Comparison of ENCODE assay signal across 8 mouse cellular contexts in the genomic region with DNA sequence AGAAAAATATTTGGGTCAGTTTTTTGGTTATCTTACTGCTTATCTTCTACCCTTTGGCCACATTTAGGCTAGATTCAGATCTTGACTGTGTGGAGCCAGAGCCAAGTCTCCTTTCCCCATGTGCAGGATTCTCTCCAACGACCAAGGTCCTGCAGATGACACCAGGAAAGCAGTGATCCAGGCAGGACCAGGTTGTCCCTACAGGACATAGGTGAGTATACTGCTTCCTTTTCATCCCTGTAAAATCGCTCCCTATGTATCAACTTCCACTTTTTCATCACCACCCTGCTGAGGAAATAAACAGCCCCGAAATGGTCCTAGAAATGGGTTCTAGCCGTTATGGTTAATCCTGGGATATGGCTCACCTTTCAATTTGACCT. TPM values are rescaled to one million over a fixed set of nuclear protein-coding genes. Genes with fewer than 3 reads are reported as not detected.
A peak's percentile ranks its signal among the peaks of the same experiment; 100 is the strongest.
DNase-seq lines count a peak whose midpoint lies in the region; ATAC-seq and TF ChIP-seq lines count a peak whose summit lies in the region.

No protein-coding gene starts in this region.

- no peaks in the 10 kb centered on the region for H3K9me3 ChIP-seq in heart, embryonic 10.5 days
- no peaks in the 10 kb centered on the region for H3K9me3 ChIP-seq in CH12.LX (replicated peaks; ENCODE audit: low read length)
- no peaks in the 10 kb centered on the region for H3K9me3 ChIP-seq in forebrain, embryonic 14.5 days (replicated peaks; ENCODE audit: control insufficient read depth, low read length)
- no peaks in the 10 kb centered on the region for H3K9me3 ChIP-seq in liver, embryonic 13.5 days (replicated peaks)

- peaks cover 45% of the 10 kb centered on the region for H3K79me2 ChIP-seq in CH12.LX (replicated peaks; ENCODE audit: control insufficient read depth, extremely low read depth, insufficient read depth, poor library complexity, severe bottlenecking)

- H3K4me3 ChIP-seq in heart, embryonic 10.5 days: peak overlapping the region; percentile 97
- H3K4me3 ChIP-seq in CH12.LX (replicated peaks in 1 of 3; ENCODE audit: low read depth in 2 of 3, low read length in 2 of 3, poor library complexity in 1 of 3): peak overlapping the region; percentile 18 to 84 (median 50)
- peak overlapping the region; percentile 99 for H3K4me3 ChIP-seq in forebrain, embryonic 14.5 days (ENCODE audit: low read depth, low read length)
- H3K4me3 ChIP-seq in liver, embryonic 13.5 days (replicated peaks): peak overlapping the region; percentile 100
- no peak overlapping the region for H3K4me3 ChIP-seq in thymus, adult 2 months (ENCODE audit: control insufficient read depth, insufficient read depth, low read length)

- peak overlapping the region; percentile 31; the same call in 1 of the 2 replicates for H3K9ac ChIP-seq in CH12.LX (ENCODE audit: insufficient read depth, low read depth)
- H3K9ac ChIP-seq in forebrain, embryonic 14.5 days (ENCODE audit: low read length): no peak overlapping the region
- peak overlapping the region; percentile 95; the same call in 1 of the 2 replicates for H3K9ac ChIP-seq in liver, embryonic 13.5 days

- in situ Hi-C loops in CH12.LX (cut with MboI; ENCODE audit: low pct_ligation_motif_present, low pct_unique_long_range_greater_than_20kb, low sequenced_read_pairs): loop anchor here (10.0 kb wide), 1 partner anchor 48 kb away; no protein-coding TSS in a partner anchor

- TF ChIP-seq RAD21 in CH12.LX (IDR thresholded peaks at IDR 0.05; ENCODE audit: low read depth, low read length): no peak

- 0 out of 2 replicates have a peak, but pooled peaks cover 5% of the 10 kb centered on the region for H3K36me3 ChIP-seq in heart, embryonic 10.5 days
- H3K36me3 ChIP-seq in CH12.LX (replicated peaks in 1 of 2; ENCODE audit: control insufficient read depth in 1 of 2, insufficient read depth in 1 of 2, low read length in 1 of 2): peaks cover 0 to 11% of the 10 kb centered on the region in 2 experiments
- no peaks in the 10 kb centered on the region for H3K36me3 ChIP-seq in forebrain, embryonic 14.5 days (ENCODE audit: control insufficient read depth, insufficient read depth, low read length)
- H3K36me3 ChIP-seq in liver, embryonic 13.5 days: peaks cover 10% of the 10 kb centered on the region
- no peaks in the 10 kb centered on the region for H3K36me3 ChIP-seq in thymus, adult 2 months (ENCODE audit: control insufficient read depth, insufficient read depth, low read length)

- no peak for ATAC-seq in forebrain, embryonic 14.5 days
- no peak for ATAC-seq in liver, embryonic 13.5 days (ENCODE audit: low read depth)

- no peak for TF ChIP-seq POLR2A in CH12.LX (IDR thresholded peaks at IDR 0.05; ENCODE audit: low read depth, low read length)
- no peak for TF ChIP-seq POLR2A in thymus, adult 2 months (IDR thresholded peaks at IDR 0.05; ENCODE audit: control insufficient read depth, extremely low read depth, insufficient read depth, low read length, poor library complexity)

- no peaks in the 10 kb centered on the region for H3K27me3 ChIP-seq in heart, embryonic 10.5 days (ENCODE audit: insufficient read depth, poor library complexity, severe bottlenecking)
- no peaks in the 10 kb centered on the region for H3K27me3 ChIP-seq in CH12.LX (replicated peaks)
- H3K27me3 ChIP-seq in forebrain, embryonic 14.5 days (replicated peaks; ENCODE audit: control insufficient read depth, insufficient read depth, low read length): no peaks in the 10 kb centered on the region
- H3K27me3 ChIP-seq in liver, embryonic 13.5 days: no peaks in the 10 kb centered on the region
- no peaks in the 10 kb centered on the region for H3K27me3 ChIP-seq in thymus, adult 2 months (ENCODE audit: control insufficient read depth, insufficient read depth, low read length)

- 17% methylated on average over 4 of the region's 4 CpGs for WGBS in heart, embryonic 10.5 days
- WGBS in forebrain, embryonic 14.5 days: 24% methylated on average over 4 of the region's 4 CpGs
- 15% methylated on average over 4 of the region's 4 CpGs for WGBS in liver, embryonic 13.5 days (ENCODE audit: insufficient replicate concordance)
- WGBS in thymus, adult 2 months: 30% methylated on average over 4 of the region's 4 CpGs

- TF ChIP-seq CTCF in CH12.LX (conservative IDR thresholded peaks at IDR 0.05 in 1 of 2, IDR thresholded peaks at IDR 0.05 in 1 of 2; ENCODE audit: low read depth in 2 of 2, low read length in 2 of 2): no peak
- no peak for TF ChIP-seq CTCF in thymus, adult 2 months (IDR thresholded peaks at IDR 0.05; ENCODE audit: borderline replicate concordance, control insufficient read depth, extremely low read depth, insufficient read depth, low read length, poor library complexity)

- dilution Hi-C loops in CH12.LX (cut with MboI; ENCODE audit: extremely low pct_ligation_motif_present, extremely low pct_unique_long_range_greater_than_20kb, low sequenced_read_pairs): no loop called here

- H3K4me1 ChIP-seq in heart, embryonic 10.5 days: peaks cover 60% of the 10 kb centered on the region
- peaks cover 4 to 42% of the 10 kb centered on the region in 2 experiments; a peak in 3 of 4 replicates for H3K4me1 ChIP-seq in CH12.LX (ENCODE audit: control insufficient read depth in 1 of 2, insufficient read depth in 2 of 2)
- peaks cover 27% of the 10 kb centered on the region for H3K4me1 ChIP-seq in forebrain, embryonic 14.5 days (ENCODE audit: control insufficient read depth, insufficient read depth, low read length)
- peaks cover 60% of the 10 kb centered on the region for H3K4me1 ChIP-seq in liver, embryonic 13.5 days (replicated peaks)
- peaks cover 21% of the 10 kb centered on the region for H3K4me1 ChIP-seq in thymus, adult 2 months (replicated peaks; ENCODE audit: control insufficient read depth, insufficient read depth, low read length)

- H3K27ac ChIP-seq in heart, embryonic 10.5 days: peak overlapping the region; percentile 94; the same call in 1 of the 2 replicates
- no peak overlapping the region for H3K27ac ChIP-seq in CH12.LX (ENCODE audit: insufficient read depth, low read depth)
- H3K27ac ChIP-seq in forebrain, embryonic 14.5 days (ENCODE audit: low read depth, low read length): no peak overlapping the region
- peak overlapping the region; percentile 98 for H3K27ac ChIP-seq in liver, embryonic 13.5 days
- no peak overlapping the region for H3K27ac ChIP-seq in thymus, adult 2 months (ENCODE audit: control insufficient read depth, insufficient read depth, low read length)

- TF ChIP-seq EP300 in CH12.LX (IDR thresholded peaks at IDR 0.05; ENCODE audit: low read length): no peak

- DNase-seq in heart, embryonic 10.5 days (ENCODE audit: low spot score): no peak
- DNase-seq in heart, postnatal 4 days: no peak
- no peak for DNase-seq in CH12.LX (ENCODE audit: extremely low read depth)
- DNase-seq in forebrain, embryonic 14.5 days (ENCODE audit: low spot score): no peak
- no peak for DNase-seq in liver, embryonic 13.5 days
- DNase-seq in thymus, adult 2 months: no peak
- DNase-seq in ovary, postnatal 10 days (ENCODE audit: low spot score): no peak
- DNase-seq in left cerebral cortex, postnatal 25 days (ENCODE audit: low spot score in 2 of 2): no peak

- peak overlapping the region; percentile 81 for H3K4me2 ChIP-seq in CH12.LX (ENCODE audit: insufficient read depth, low read depth, poor library complexity, severe bottlenecking)
- 0 out of 2 replicates have a peak overlapping the region, but pooled peaks have one; percentile 9 for H3K4me2 ChIP-seq in forebrain, embryonic 14.5 days (ENCODE audit: low read length)
- peak overlapping the region; percentile 96 for H3K4me2 ChIP-seq in liver, embryonic 13.5 days

- intact Hi-C loops in left cerebral cortex, postnatal 25 days (cut with DNase I): loop anchor here (1.0 to 10.0 kb wide), 2 partner anchors 80 to 358 kb away; a partner anchor contains a TSS

TF ChIP-seq in CH12.LX, 34 proteins besides CTCF, POLR2A, EP300 and RAD21 (continues in another document):
- TF ChIP-seq MAFK (IDR thresholded peaks at IDR 0.05; ENCODE audit: insufficient replicate concordance, low read length): no peak
- TF ChIP-seq ZKSCAN1 (IDR thresholded peaks at IDR 0.05; ENCODE audit: borderline replicate concordance, low read depth, low read length): no peak
- TF ChIP-seq MAZ (IDR thresholded peaks at IDR 0.05; ENCODE audit: low read depth, low read length): no peak
- no peak for TF ChIP-seq MAX (IDR thresholded peaks at IDR 0.05; ENCODE audit: low read length)
- no peak for TF ChIP-seq CHD1 (IDR thresholded peaks at IDR 0.05; ENCODE audit: low read depth, low read length)

RNA-seq across cellular contexts. Expression of a gene that starts 4.9 kb away (rescaled TPM):
- polyA plus RNA-seq in heart, embryonic 10.5 days (2016; fragmentation: Nextera tagmentation; extraction: Ambion mirVana): 10.1 and 12.0 TPM in 2 replicates
- 10 to 100 TPM; 28.0 to 30.0 TPM for total RNA-seq in heart, postnatal 4 days (2021)
- total RNA-seq in CH12.LX (2012; rRNA removed) (11.8 and 12.8 TPM in 2 replicates), CH12.LX (2014; rRNA removed) (4.5 and 5.4 TPM in 2 replicates)
- polyA plus RNA-seq in CH12.LX (2012; ENCODE audit: insufficient read length, low read depth): 29.5 and 34.0 TPM in 2 replicates
- polyA plus RNA-seq in forebrain, embryonic 14.5 days (2014; fragmentation: Nextera tagmentation; extraction: Ambion mirVana): 13.6 and 16.7 TPM in 2 replicates
- 5.8 and 6.7 TPM in 2 replicates for polyA plus RNA-seq in liver, embryonic 13.5 days (2015; fragmentation: Nextera tagmentation; extraction: Ambion mirVana)
- polyA plus RNA-seq in thymus, adult 2 months (2012; rRNA removed): 126 and 131 TPM in 2 replicates
- total RNA-seq in left cerebral cortex, postnatal 25 days (2021): 10 to 100 TPM; 34.3 to 38.4 TPM

RNA-seq across cellular contexts. Expression of a gene that starts 13.2 kb away (rescaled TPM):
- 3,536 and 4,735 TPM in 2 replicates for polyA plus RNA-seq in heart, embryonic 10.5 days (2016; fragmentation: Nextera tagmentation; extraction: Ambion mirVana)
- 1,000 to 10,000 TPM; 6,416 to 6,613 TPM for total RNA-seq in heart, postnatal 4 days (2021)
- total RNA-seq in CH12.LX (2012; rRNA removed) (1,695 and 1,781 TPM in 2 replicates), CH12.LX (2014; rRNA removed) (1,737 and 1,775 TPM in 2 replicates)
- 1,504 and 1,607 TPM in 2 replicates for polyA plus RNA-seq in CH12.LX (2012; ENCODE audit: insufficient read length, low read depth)
- polyA plus RNA-seq in forebrain, embryonic 14.5 days (2014; fragmentation: Nextera tagmentation; extraction: Ambion mirVana): 2,318 and 2,350 TPM in 2 replicates
- 2,036 and 2,215 TPM in 2 replicates for polyA plus RNA-seq in liver, embryonic 13.5 days (2015; fragmentation: Nextera tagmentation; extraction: Ambion mirVana)
- polyA plus RNA-seq in thymus, adult 2 months (2012; rRNA removed): 3,947 and 4,074 TPM in 2 replicates
- total RNA-seq in left cerebral cortex, postnatal 25 days (2021): 1,000 to 10,000 TPM; 1,709 to 1,721 TPM

RNA-seq across cellular contexts. Expression of a gene that starts 37.5 kb away (rescaled TPM):
- polyA plus RNA-seq in heart, embryonic 10.5 days (2016; fragmentation: Nextera tagmentation; extraction: Ambion mirVana): 403 and 465 TPM in 2 replicates
- 100 to 1,000 TPM; 125 to 132 TPM for total RNA-seq in heart, postnatal 4 days (2021)
- 124 and 176 TPM in 2 replicates for total RNA-seq in CH12.LX (2012; rRNA removed)
- total RNA-seq in CH12.LX (2014; rRNA removed): 196 and 210 TPM in 2 replicates
- polyA plus RNA-seq in CH12.LX (2012; ENCODE audit: insufficient read length, low read depth): 247 and 274 TPM in 2 replicates
- polyA plus RNA-seq in forebrain, embryonic 14.5 days (2014; fragmentation: Nextera tagmentation; extraction: Ambion mirVana): 426 and 447 TPM in 2 replicates
- 380 and 439 TPM in 2 replicates for polyA plus RNA-seq in liver, embryonic 13.5 days (2015; fragmentation: Nextera tagmentation; extraction: Ambion mirVana)
- polyA plus RNA-seq in thymus, adult 2 months (2012; rRNA removed): 55.7 and 99.1 TPM in 2 replicates
- total RNA-seq in left cerebral cortex, postnatal 25 days (2021): 100 to 1,000 TPM; 127 to 132 TPM

Comparison
In these comparisons a context has a peak if more than half of its experiments do, and no peak if none do; other contexts are left out.
1. H3K27ac ChIP-seq: peak in heart, embryonic 10.5 days (single experiment) and liver, embryonic 13.5 days (single experiment); none in CH12.LX (single experiment), forebrain, embryonic 14.5 days (single experiment) and thymus, adult 2 months (single experiment).
2. H3K4me2 ChIP-seq: peak in every context shown above with its lines; median percentile 96 in liver, embryonic 13.5 days; 81 in CH12.LX; 9 in forebrain, embryonic 14.5 days.